Mouse (Mus musculus) heart, postnatal 0 days (tissue): Measurements from ENCODE around the gene Kcnj6. TPM values are rescaled to one million over a fixed set of nuclear protein-coding genes. Genes with fewer than 3 reads are reported as not detected.

Experiments used
- ATAC-seq: fragments of 200-750 bp; cut with Nextera tagmentation; 2 replicates; pipeline ENCODE4 v1.8.0; 2017; ENCODE audit warnings: low read depth, moderate number of reproducible peaks, moderate library complexity; ENCODE audit not compliant: insufficient read depth
- DNase-seq: peaks from one replicate; pipeline ENCODE4 v3.0.0-alpha.2; 2016; ENCODE audit warnings: low spot score
- H3K27ac ChIP-seq: fragments of 300-500 bp; sonication (generic); 2 replicates; pipeline ENCODE4 v1.5.1; 2014; ENCODE audit warnings: low read depth, mild to moderate bottlenecking
- H3K27me3 ChIP-seq: fragments of 300-500 bp; sonication (generic); 2 replicates; pipeline ENCODE4 v1.6.1; 2014; ENCODE audit warnings: low read length, mixed read lengths; ENCODE audit not compliant: control insufficient read depth, insufficient read depth
- H3K36me3 ChIP-seq: fragments of 300-500 bp; sonication (generic); replicated peaks from 2 replicates; pipeline ENCODE4 v1.6.1; 2014; ENCODE audit warnings: low read length, mixed read lengths; ENCODE audit not compliant: control insufficient read depth, insufficient read depth
- H3K4me1 ChIP-seq: fragments of 300-500 bp; sonication (generic); 2 replicates; pipeline ENCODE4 v1.6.1; 2014; ENCODE audit warnings: antibody characterized with exemption; ENCODE audit not compliant: control insufficient read depth, insufficient read depth
- H3K4me2 ChIP-seq: fragments of 300-500 bp; sonication (generic); 2 replicates; pipeline ENCODE4 v1.6.1; 2014; ENCODE audit warnings: low read depth, mild to moderate bottlenecking, low read length, moderate library complexity
- H3K4me3 ChIP-seq: fragments of 300-500 bp; sonication (generic); 2 replicates; pipeline ENCODE4 v1.5.1; 2014; ENCODE audit warnings: low read depth, low read length
- H3K9ac ChIP-seq: fragments of 300-500 bp; sonication (generic); replicated peaks from 2 replicates; pipeline ENCODE4 v1.6.1; 2014; ENCODE audit warnings: low read depth, low read length, mixed read lengths
- H3K9me3 ChIP-seq: fragments of 300-500 bp; sonication (generic); replicated peaks from 2 replicates; pipeline ENCODE4 v1.6.1; 2016; ENCODE audit warnings: low read length; ENCODE audit not compliant: control insufficient read depth
- CTCF ChIP-seq: IDR thresholded peaks from 2 replicates; pipeline ENCODE4 v1.5.1; 2016; ENCODE audit warnings: antibody characterized with exemption, control low read depth, low read depth
- EP300 ChIP-seq: IDR thresholded peaks from 2 replicates; pipeline ENCODE4 v1.6.1; 2016; ENCODE audit warnings: antibody characterized with exemption, low read depth
- WGBS: fragments of 180-500 bp; shearing (Covaris S2); extraction: QIAGEN DNeasy Blood & Tissue Kit; methylation state at CpG from one replicate; pipeline ENCODE4 v1.1.7; 2014; 5-methylcytosine and 5-hydroxymethylcytosine counted together
- polyA plus RNA-seq: library from polyadenylated mRNA; unstranded; fragments of >200 nt; fragmentation: Nextera tagmentation; extraction: Ambion mirVana; gene quantifications from 2 replicates; pipeline ENCODE4 v1.2.1, GENCODE M21; 2015
- total RNA-seq: library from RNA; depleted of rRNA; stranded (reverse); fragments of >200 nt; gene quantifications from 2 replicates; pipeline ENCODE4 v1.2.3, GENCODE M21; 2014; ENCODE audit warnings: low replicate concordance

Kcnj6 gene
- total and polyA plus RNA-seq, 2 experiments from 2014 or later: not detected

DNA sequence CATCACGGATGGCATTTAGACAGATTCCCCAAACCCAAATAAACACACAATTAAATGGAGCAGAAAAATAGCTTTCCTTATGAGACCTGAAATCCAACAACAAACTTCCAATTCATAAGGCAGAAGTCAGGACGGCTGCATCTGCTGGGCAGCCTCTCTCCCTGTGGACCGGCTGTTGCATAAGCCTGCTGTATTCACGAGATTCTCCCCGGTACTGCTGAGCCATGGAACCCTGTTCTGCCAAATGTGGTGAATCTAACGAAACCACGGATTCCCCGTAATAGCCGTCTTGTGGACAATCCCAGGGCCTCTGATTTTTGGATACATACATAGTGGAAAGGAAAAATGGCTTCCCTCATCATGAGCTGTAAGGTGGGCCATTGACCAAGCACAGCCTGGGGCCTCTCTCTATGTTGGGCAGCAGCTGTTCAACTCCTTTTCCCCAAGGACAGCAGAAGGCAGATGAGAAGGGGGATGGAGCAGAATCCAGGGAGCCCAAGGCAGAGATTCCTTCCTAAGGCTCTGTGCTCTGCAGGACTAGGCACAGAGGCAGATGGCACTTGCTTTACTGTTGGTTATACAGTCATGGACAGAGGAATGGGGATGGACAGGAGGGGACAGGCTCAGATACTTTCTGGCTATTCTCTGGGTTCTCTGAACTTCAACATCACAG, 40.2 kb downstream of the Kcnj6 start:
- 80% methylated on average over 9 of the region's 9 CpGs for WGBS
- ATAC-seq: no peak
- DNase-seq: no peak

DNA sequence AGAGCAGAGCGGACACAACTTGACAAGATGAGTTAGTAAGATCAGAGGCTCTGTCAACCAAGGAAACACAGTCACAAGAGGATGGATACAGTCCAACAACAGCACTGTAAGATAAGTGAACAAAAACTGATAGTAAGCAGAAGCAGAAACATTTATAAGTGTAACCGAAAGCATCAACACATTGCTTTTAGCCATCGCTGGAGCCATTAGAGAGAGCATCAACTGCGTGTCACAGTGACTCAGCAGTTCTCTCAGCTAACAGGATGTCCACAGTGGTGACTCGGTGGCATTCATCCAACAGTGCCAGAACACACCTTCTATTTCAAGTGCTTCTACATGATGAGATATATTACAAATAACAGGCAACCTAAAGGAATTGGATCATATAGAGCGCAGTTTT, 41.1 kb downstream of the Kcnj6 start:
- H3K9me3 ChIP-seq: no peaks in the 10 kb centered on the region
- H3K27ac ChIP-seq: no peak overlapping the region
- WGBS: 78% methylated on average over 6 of the region's 6 CpGs

More for the DNA sequence above, 40.2 kb downstream of the Kcnj6 start:
- H3K27ac ChIP-seq: no peak overlapping the region
- TF ChIP-seq CTCF: no peak
- no peak for TF ChIP-seq EP300
- no peaks in the 10 kb centered on the region for H3K27me3 ChIP-seq
- H3K36me3 ChIP-seq: no peaks in the 10 kb centered on the region
- H3K4me3 ChIP-seq: no peak overlapping the region
- H3K4me2 ChIP-seq: no peak overlapping the region
- no peak overlapping the region for H3K9ac ChIP-seq
- no peaks in the 10 kb centered on the region for H3K4me1 ChIP-seq
- H3K9me3 ChIP-seq: no peaks in the 10 kb centered on the region

GRCm38 (mm10) chr16:94953294-94953693, 44.2 kb downstream of the Kcnj6 start:
- no peaks in the 10 kb centered on the region for H3K27me3 ChIP-seq
- no peak overlapping the region for H3K27ac ChIP-seq
- H3K4me1 ChIP-seq: no peaks in the 10 kb centered on the region
- WGBS: 46% methylated on average over 1 of the region's 1 CpGs
- H3K9me3 ChIP-seq: no peaks in the 10 kb centered on the region
- DNase-seq (no peak), ATAC-seq (no peak)
- no peak overlapping the region for H3K9ac ChIP-seq
- TF ChIP-seq EP300: no peak
- TF ChIP-seq CTCF: no peak
- H3K4me3 ChIP-seq: no peak overlapping the region
- no peak overlapping the region for H3K4me2 ChIP-seq
- no peaks in the 10 kb centered on the region for H3K36me3 ChIP-seq

More for the DNA sequence above, 41.1 kb downstream of the Kcnj6 start:
- Histone ChIP-seq H3K36me3 (no peaks in the 10 kb centered on the region), H3K27me3 (no peaks in the 10 kb centered on the region), H3K4me3 (no peak overlapping the region), H3K9ac (no peak overlapping the region), H3K4me1 (no peaks in the 10 kb centered on the region), H3K4me2 (no peak overlapping the region)
- no peak for TF ChIP-seq CTCF
- no peak for TF ChIP-seq EP300
- ATAC-seq (no peak), DNase-seq (no peak)

DNA sequence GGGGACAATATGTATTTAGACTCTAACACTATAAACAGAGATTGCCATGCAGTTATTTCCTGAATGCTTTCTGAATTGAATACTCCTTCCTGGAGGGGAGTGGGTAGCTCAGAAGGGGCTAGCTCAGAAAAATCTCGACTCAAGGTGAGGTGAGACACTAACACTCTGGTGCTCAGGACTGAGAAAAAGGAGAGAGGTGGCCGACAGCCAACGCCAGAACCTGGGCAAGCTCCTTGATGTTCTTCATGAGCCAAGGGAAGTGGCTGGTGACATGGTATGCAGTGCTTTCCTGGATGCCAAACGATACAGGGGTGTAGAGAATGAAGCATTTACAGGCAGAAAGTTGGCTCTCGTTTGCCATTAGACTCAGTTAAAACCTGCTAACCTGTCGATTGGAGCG, 48.3 kb downstream of the Kcnj6 start:
- no peak overlapping the region for H3K4me2 ChIP-seq
- H3K4me1 ChIP-seq: no peaks in the 10 kb centered on the region
- no peaks in the 10 kb centered on the region for H3K9me3 ChIP-seq
- TF ChIP-seq CTCF (no peak), EP300 (no peak)
- ATAC-seq (no peak), DNase-seq (no peak)
- no peak overlapping the region for H3K4me3 ChIP-seq
- 69% methylated on average over 7 of the region's 7 CpGs for WGBS
- H3K27me3 ChIP-seq: no peaks in the 10 kb centered on the region
- H3K36me3 ChIP-seq: no peaks in the 10 kb centered on the region
- no peak overlapping the region for H3K27ac ChIP-seq
- no peak overlapping the region for H3K9ac ChIP-seq

GRCm38 (mm10) chr16:94946848-94947247, 50.7 kb downstream of the Kcnj6 start:
- 71% methylated on average over 5 of the region's 5 CpGs for WGBS
- H3K9me3 ChIP-seq: no peaks in the 10 kb centered on the region
- no peak for TF ChIP-seq EP300
- no peak for TF ChIP-seq CTCF
- no peaks in the 10 kb centered on the region for H3K36me3 ChIP-seq
- no peak overlapping the region for H3K9ac ChIP-seq
- no peak overlapping the region for H3K4me3 ChIP-seq
- no peaks in the 10 kb centered on the region for H3K4me1 ChIP-seq
- ATAC-seq (no peak), DNase-seq (no peak)
- H3K27ac ChIP-seq: no peak overlapping the region
- no peaks in the 10 kb centered on the region for H3K27me3 ChIP-seq
- no peak overlapping the region for H3K4me2 ChIP-seq

DNA sequence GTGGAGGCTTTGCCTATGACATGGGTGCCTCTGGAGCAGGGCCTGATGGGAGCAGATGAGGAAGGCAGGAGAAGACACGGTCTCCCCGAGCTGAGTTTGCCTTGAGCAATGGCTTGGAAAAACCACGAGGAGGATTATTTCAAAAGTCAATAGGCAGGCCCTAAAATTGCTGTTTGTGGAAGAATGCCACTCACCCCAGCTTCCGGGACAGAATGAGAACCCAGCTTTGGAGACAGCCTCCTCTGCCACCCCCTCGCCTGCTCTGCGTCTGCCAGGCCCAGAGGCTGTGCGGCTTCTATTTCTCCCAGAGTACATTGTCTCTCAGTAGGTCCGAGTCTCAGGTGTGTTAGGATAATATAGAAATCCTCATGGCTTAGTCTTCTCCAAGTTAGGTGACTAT, 64.8 kb downstream of the Kcnj6 start:
- TF ChIP-seq EP300 (no peak), CTCF (no peak)
- DNase-seq (no peak), ATAC-seq (no peak)
- no peak overlapping the region for H3K9ac ChIP-seq
- WGBS: 76% methylated on average over 8 of the region's 8 CpGs
- H3K4me3 ChIP-seq: no peak overlapping the region
- no peaks in the 10 kb centered on the region for H3K4me1 ChIP-seq
- no peaks in the 10 kb centered on the region for H3K36me3 ChIP-seq
- H3K27me3 ChIP-seq: 0 out of 2 replicates have a peak, but pooled peaks cover 5% of the 10 kb centered on the region
- no peak overlapping the region for H3K4me2 ChIP-seq
- no peak overlapping the region for H3K27ac ChIP-seq
- no peaks in the 10 kb centered on the region for H3K9me3 ChIP-seq
